Mouse (Mus musculus) layer of hippocampus, adult 9-10 months (tissue): ENCODE data around the gene Nav2.

ENCODE experiments used
- DNase-seq: peaks from one replicate; pipeline ENCODE4 v3.0.0; 2022; ENCODE audit warnings: low spot score

Gene Nav2

DNA sequence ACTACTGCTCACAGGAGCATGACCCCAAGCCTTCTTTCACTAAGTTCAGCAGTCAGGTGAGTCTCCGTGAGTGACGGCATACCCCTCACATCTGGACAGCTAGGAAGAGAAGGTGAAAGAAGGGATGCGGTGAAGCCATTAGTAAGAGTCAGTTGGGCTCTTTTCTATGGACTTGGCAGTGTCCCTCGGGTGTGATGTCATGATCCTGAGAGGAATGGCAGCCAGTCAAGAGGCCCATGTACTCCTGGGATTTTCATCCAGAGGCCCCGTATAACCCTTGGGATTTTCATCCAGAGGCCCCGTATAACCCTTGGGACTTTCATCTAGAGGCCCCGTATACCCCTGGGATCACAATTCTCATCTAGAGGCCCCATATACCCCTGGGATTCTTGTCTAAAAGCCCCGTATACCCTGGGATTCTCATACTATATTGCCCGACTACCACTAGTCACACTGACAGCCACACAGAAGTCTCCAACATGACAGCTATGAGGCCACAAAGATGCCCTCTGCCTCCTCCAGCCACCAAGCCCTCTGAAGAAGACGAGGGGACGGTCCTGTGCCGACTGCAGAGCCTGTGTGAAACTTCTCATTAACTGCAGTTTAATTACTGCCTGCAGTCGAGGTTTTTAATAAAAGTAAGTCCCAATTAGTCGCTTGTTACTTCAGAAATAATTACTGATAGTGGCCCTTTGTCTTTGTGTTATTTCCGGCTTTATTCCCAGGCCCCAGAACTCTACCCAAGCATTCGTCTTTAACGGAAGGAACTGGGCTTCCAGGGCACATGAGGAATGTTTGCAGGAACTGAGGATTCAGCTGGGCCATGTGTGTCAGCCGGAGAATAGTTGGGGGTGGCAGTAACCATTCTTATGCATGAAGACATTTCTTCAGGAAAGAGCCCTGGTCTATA is 251.4 kb downstream of the Nav2 start:
- DNase-seq, result no peak

DNA sequence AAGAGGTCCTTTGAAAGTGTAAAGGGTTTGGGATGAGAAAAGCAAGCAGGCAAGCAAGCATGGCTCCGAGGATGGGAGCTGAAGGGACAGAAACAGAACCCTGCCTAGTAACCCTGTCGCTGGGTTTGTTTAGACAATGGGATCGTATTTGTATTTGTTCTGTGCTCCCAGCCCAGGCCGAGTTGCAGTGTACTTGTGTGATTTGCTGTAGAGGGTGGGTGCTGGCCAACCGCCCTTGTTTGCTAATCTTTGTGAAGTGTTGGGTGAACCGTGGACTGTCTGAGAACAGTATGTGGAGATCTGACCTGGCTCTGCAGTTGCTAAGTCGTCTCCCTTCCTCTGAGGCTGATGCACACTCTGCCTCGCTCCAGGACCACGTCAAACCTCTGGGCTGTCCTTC is 253.6 kb downstream of the Nav2 start:
- DNase-seq, result no peak

DNA sequence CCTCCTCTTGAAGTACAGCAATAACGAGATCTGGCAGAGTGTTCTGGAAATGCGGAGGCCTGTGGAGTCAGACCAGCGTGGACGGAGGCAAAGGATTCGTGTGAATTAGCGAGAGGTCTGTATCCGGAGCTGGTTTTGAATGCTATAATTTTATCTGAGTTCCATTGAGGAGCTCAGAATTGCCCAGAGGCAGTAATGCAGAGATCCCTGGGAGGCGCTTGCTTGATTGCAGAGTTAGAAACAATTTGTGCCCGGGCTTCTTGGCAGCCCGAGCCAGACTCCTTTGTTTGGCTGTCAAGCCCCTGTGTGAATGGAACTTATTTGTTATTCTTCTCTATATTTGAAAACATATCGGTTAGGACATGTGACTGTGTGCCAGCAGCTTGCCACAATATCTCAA is 255.3 kb downstream of the Nav2 start:
- DNase-seq, result no peak

DNA sequence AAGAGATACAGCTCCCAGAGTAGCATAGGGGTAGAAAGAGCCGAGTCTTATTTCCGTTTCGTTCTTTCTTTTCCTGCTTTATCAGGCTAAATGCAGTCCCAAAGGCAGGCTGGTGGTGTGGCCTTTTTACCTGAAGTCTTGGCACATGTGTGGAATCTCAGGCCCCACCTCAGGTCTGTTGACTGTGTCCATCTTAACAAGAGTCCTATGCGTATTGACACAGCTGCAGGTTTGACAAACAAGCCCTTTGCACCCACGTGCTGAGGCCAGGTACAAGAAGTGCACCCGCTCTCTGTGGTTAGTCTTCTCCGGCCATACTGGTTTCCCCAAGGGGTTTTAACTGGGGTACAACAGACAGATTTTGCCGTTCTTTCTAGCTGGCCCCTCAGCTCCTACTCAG is 256.4 kb downstream of the Nav2 start:
- DNase-seq, result no peak

DNA sequence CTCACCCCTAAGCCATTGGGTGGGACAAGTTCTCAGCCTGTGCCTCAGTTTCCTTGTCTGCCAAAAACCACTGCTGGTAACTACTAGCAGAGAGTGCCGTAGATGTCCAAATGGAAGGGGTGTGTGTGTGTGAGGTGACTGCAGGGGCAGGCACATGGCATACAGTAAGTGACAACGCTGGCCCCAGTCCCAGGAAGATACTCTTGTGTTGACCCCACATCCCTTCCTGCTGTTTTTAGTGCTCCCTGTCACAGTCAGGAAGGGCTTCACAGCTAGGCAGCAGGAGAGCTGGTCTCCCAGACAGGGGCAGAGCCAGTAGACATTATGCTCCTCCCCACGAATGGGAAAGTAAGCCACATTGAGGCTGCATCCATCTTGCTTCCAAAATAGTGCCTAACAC is 264.4 kb downstream of the Nav2 start:
- DNase-seq, result no peak

DNA sequence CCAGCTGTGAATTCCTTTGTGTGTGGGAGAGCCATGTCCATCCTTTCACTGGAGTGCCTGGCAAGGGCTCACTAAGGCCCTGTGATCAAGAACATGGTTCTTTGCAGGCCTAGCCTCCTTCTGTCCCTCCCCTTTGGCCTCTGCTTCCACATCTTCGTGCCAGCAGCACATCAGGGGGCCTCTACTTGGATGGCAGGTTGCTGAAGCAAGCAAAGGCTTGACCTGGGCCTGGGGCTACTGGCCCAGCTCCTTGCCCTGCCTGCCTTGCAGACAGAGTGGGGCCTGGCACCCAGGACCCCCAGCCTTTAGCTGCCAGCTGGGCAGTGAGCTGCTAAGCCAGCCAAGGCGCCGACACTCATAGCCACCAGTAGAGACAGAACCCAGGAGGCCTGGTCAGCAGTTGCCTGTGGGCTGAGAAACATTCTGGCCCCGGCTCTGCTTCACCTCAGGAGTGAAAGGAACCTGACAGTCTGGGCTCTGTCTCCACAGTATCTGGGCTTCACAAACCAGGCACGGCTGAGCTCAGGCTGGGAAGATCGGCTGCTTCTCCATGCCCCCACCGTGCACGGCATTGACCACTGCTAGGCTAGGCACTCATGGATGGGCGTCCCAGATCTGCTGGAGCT is 267.4 kb downstream of the Nav2 start:
- DNase-seq, result no peak

DNA sequence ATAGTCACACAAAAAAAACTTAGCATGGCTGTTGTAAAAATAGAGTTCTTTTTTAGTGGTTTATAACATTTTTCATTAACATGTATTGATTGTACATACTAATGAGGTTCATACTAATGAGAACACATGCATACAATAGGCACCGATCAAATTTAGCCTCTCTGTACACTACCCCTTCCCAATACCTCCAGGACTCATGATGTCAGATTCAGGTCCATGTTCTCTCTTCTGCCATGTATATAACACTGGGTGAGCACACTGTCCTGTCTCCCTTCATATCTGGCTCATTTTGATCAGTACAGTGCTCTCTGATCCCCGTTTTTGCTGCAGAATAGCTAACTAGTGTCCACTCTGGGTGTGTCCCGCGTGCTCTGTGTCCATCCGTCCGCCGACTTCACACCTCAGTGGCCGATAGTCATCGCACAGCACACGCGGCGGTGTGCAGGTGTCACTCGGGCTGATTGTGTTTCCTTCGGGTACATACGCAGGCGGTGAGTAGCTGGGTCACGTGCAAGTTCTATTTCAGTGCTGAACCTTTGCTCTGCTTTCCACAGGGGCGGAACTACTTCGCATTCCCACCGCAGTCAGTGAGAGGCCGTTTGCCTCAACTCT is 268.2 kb downstream of the Nav2 start:
- DNase-seq, result no peak

DNA sequence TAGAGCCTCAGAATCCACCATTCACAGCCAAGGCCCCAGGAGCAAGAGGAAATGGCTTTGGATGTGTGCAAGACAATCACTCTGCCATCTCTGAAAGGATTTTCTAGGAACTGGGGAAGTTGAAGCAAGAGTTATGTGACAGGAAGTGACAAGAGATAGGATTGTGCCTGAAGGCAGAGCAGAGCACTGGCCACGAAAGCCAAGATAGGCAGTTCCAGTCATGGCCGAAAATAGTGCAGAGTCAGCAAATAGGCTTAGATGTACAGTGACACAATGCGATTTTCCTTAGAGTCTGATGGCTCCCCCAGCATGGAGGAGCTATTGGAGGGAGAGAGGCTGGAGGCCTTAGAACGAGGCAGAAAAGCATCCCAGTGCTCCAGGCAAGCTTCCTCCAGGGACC is 269.7 kb downstream of the Nav2 start:
- DNase-seq, result no peak

DNA sequence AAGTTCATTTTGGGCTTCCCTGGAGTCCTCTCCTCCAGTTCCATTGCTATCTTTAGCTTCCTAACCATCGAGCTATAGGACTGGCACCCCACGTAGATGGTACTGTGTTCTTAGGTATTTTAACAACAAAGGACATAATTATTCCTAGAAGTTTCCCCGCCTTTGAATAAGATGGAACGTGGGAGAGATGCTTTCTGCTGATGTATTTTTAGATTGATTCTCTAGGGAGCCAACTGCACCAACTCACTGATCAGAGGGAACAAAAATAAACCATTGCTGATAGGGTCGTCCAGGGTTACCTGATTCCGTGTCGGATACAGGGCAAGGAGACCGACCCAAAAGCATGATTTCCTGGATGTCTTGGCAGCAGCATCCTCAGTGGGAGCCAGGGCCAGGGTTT is 272.5 kb downstream of the Nav2 start:
- no peak for DNase-seq

DNA sequence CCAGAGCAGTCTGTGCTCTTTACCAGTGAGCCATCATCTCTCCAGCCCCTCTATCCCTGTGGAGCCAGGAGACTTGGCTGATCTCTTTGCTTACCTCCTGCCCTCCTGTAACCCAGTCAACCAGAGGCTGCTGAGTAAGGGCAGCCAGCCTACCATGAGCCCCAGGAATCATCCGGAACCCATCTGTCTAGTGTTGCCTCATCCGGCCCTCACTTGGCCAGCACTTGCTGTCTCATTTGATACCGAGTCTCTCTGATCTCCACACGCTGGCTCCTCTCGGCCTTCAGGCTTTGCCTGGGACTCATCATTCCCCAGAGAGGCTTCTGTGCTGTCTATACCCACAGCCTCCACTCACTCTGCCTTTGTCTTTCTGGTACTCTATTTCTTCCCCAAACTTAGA is 273.9 kb downstream of the Nav2 start:
- DNase-seq, result no peak

DNA sequence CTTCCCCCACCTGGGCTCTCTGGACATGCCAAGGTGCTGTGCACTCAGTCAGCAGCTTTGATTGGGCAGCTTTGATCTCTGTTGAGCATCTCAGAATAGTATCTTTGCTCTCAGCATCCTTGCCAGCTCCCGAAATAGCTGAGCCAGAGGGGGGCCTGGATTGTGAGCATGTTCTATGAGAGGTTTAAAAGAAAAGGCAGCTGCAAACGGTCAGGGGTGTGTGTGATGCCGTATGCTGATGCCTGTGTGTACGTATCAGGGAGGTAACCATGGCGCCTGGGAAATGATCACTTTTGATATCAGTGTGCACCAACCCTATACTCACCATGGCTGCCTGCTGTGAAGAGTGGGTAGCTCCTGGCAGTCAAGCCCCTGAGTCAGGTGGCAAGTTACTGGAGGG is 275.2 kb downstream of the Nav2 start:
- DNase-seq, result no peak

DNA sequence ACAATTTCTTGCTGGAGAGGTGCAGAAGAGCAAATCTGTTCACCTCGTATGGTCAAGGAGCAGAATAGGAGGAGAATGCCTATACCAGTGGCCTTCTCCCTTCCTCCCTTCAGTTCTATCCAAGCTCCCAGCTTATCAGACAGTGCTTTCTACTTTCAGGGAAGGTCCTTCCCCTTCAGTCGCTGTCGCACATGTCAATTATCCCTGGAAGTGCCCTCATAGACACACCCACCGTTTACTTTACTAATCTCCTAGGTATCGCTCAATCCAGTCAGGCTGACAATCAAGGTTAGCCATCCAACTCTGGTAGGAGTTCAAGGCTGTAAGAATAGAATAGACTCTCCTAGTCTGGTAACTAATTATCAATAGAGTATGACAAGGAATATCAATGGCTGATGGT is 277.5 kb downstream of the Nav2 start:
- no peak for DNase-seq

DNA sequence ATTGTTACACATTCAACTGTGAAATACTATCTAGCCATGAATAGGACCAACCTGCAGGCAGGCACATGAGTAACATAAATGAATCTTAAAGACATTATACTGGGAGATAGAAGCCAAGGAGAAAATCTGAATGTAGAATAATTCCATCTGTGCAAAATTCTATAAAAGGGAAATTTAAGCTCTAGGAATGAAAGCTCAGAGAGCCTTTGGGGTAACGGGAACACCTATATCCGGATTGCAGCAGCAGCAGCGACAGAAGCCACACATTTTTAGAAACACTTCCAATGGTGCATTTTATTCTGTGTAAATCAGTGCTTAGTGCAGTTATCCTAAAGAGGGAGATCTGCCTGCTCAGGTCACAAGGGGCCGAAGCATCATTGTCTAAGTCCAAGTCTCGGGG is 280.8 kb downstream of the Nav2 start:
- DNase-seq, result no peak

DNA sequence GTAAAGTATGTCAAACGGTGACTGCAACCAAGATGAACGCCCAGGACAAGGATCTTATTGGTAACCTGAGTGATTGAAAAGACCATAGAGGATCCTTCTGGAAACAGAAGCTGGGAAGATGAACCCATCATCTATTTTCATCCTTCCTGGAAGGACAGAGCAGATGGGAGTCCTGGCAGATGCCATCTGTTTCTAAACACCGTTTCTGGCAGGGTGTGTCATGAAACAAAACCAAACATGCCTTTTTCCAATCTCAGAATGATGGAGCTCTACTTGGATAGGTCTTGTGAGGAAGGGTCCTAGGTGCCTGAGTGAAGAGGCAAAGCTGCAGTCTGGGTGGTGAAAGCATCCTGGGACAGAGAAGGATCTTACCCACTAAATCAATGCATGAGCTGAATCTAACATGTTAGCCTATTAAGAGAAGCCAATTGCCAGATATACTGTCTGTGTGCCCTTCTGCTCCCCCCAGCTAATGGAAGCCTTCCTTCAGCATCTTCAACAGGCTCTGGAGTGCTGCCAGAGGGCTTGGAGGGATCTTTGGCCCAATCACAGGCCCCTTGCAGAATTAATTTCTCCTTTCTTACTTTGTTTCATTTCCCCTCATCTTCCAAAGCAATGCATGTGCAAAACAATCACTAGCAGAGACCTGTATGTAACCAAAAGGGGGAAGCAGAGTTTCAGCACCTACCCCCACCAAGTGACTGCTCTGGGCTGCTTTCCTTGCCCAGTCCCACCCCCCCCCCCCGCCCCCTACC is 281.9 kb downstream of the Nav2 start:
- peak; percentile 30 for DNase-seq

DNA sequence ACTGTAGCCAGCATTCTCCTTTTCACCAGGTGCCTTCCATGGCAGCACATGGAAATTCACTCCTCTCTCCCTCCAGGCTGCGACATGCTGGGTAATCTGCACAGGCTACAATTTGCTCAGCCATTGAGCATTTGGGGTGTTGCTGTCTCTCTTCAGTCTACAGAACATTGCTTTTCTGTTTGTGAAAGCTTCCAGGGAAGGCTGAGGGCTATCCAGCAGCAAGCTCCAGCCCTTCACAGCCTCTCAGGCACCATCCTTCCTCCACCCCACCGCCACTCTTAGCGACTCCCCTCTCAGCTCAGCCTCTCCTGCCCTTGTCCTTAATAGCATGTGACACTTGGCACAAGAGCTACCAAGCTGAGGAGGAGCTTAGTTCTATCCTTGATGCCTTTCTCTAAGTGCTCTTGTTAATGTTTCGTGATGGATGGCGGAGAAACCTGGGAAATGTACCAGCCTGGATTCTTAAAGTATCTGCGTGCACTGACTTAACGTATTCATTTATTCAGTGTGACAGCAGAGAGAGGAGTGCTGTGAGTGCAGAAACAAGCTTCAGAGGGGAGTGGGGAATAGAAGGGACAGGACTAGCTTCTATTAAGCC is 282.7 kb downstream of the Nav2 start:
- DNase-seq, result no peak

DNA sequence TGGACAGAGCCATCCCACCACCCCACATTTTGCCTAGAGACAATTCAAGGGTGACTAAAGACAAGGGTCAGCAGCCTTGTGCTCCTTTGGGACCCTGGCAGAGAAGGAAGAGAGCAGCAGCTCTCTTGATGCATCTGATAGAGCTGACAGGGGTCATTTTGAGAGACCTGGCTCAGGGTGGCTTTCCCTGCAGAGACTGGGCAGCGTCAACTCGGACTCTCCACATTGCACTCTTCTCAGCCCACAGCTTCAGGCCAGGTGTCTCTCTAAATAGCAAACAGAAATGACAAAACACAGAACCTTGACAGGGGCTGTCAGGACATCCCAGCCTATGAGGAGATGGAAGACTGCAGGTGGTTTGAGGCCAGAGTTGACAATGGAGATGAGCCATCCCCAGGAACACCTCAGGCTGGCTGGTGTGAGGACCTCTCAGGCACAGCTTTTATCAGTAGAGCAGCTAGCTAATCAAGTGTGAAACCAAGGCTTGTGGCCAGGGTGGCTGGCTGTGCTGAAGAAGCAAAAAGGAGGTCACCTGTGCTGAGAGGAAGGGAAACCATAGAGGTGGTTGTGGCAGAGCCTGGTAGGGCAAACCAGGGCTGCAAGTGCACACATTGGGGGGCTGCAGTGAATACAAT is 283.7 kb downstream of the Nav2 start:
- no peak for DNase-seq

DNA sequence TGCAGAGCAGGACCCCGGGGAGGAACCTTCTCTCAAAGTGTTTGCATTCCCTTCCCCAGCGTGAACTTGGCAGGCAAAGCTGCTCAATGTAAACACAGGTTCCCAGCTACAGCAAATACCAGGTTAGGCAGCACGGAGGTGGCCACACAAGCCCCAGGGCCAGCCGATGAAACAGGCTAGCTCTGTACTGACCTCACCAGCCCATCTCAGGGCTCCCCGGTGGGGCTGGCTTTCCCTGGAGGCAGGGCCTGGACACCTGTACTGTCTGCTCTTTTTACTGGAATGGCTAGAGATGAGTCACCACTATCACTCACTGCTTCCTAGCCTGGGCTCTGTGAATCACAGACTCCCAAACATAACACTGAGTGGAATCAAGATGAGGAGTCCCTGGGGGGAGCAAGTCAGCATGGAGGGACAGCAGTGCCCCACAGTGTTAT is 287.2 kb downstream of the Nav2 start:
- DNase-seq, result no peak

DNA sequence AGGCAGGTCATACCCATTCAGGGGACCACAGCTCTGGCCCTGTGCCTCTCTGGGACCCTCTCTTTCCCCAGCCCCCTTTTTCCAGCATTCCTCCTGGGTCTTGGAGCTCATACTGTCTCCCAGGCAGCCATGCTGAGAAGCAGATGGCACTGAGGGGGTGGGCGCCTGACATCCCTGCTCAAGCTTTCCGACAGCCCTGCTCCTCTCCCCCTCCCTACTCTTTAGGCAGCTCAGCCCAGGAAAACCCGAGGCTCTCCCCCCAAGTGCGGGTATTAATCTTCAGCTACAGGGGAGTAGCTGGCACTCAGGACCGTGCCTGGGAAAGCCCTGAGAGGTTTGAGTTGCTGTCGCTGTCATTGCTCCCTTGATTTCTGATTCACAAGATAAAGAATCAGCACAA is 290.9 kb downstream of the Nav2 start:
- peak; percentile 35 for DNase-seq

DNA sequence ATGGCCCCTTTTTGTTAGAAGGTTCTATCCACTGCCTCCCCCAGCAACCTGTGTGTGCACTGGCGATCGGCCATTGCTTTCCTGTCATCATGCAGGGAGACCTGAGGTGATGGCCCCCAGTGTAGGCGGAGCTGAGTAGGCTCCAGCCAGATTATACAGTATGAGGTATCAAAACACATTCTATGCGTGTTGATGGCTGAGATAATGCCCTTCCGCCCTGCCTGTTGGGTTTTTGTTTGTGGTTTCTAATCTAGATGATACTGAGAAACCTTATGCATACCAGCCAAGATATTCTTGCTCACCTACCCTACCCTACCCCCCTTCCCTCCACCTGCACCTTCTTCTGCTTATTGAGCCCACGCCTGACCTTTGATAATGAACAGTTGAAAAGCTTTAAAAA is 291.8 kb downstream of the Nav2 start:
- no peak for DNase-seq

DNA sequence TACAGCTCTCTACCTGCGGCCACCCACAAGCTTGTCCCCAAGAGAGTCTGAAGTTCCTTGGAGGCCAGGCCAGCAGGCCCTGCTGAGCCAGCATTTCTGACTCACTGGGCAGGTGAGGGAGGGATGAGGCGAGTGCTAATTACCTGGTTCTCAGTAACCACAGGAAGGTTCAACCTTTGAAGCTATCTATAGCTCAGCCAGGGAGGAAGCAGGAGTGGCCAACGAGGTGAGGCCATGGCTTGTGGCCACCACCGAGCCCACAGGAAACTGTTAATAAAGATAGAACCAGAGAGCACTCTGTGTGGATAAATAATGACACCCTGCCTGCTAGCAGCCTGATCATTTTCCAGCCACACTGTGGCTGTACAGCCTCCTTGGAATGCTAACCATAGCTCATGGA is 294.5 kb downstream of the Nav2 start:
- DNase-seq, result no peak

DNA sequence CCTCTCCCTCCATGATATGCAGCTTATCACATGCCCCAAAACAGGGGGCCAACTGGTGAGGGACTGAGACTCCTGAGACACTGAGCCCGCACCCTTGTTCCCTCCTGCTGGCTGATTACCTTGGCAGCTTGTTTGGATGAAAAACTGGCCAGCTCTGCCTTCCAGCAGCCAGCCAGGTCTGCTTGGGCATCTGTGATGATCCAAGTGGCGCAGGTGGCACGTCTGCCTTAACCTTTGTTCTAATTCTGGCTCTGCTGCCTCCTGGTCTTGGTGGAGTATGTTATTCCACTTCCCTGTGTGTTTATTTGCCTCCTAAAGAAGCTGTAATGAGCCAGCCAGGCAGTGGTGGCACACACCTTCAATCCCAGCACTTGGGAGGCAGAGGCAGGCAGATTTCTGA is 296.3 kb downstream of the Nav2 start:
- DNase-seq, result no peak

DNA sequence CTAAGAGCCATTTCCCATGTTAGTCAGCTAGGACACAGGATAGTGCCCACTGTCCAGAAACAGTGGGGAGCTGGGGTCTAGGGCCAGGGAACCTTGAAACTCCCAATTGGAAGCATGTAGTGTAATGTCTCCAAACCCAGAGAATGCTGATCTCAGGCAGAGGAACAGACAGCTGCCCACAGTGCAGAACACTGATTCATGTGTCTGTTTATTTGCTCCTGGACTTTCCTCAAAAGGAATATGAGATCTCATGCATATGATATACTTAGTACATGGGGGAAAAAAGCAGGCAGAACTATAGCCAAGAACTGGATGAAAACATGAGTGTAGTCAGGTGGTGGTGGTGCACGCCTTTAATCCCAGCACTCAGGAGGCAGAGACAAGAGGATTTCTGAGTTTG is 297.0 kb downstream of the Nav2 start:
- no peak for DNase-seq
